Mouse (Mus musculus) kidney, postnatal 14 days (tissue): Measurements from ENCODE around the gene Itpr2.

Experiments used
- DNase-seq: peaks from one replicate; pipeline ENCODE4 v3.0.0; 2022; ENCODE audit warnings: mixed read lengths

Gene Itpr2

DNA sequence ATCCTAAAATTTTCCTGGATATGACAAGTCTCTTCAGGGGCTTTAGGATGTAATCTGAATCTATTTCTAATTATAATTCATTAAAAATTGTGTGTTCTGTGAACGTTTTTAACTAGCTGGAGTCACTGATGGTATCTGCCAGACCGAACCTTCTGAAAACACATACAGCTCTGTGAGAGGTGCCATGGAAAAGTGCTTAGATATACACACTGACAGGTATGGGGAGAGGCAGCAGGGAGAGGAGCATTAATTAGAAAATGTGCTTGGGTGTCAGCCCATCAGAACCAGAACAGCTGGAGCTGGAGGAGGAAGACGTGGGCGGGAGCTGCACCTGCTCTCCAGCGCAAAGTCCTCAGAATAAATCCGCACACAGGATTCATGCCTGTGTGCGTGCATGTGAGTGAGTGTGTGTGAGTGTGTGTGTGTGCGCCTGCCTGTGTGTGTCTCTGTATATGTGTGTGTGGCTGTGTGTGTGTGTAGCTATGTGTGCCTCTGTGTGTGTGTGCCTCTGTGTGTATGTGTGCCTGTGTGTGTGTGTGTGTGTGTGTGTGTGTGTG, 199.4 kb downstream of the Itpr2 start:
- DNase-seq: no peak

DNA sequence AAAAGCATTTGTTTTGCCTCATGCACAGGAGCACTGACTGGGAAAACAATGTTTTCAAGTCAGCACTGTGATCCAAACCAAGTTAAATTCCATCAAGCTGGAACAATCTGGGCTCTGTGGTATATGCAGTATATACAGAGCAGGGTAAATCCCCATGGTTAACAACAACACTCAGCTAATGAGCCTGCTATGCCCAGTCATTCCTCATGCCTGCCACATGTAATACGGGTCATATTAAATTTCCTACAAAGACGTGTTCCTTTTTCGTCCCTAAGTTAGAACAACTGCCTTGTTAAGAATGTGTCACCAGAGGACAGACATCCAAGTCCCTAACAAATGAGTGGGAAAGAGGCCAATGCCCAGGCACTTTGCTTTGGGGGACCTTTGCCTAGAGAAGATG, 199.9 kb downstream of the Itpr2 start:
- DNase-seq: no peak

DNA sequence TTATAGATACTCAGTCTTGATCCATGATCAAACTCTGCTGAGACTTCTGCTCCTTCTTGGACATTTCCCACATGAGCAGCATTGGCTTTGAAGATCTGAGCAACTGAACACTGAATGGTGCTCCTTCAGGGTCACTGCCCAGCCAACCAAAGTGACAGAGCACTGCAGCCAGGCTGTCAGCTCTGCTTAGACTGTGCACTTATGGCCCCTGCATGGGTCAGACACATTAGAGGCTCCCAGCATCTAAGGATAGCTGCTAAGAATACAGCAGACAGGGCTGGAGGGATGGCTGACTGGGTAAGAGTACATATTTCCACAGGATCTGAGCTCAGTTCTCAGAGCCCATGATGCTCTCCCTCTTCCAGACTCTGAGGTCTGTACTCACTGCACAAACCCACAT, 201.1 kb downstream of the Itpr2 start:
- no peak for DNase-seq

DNA sequence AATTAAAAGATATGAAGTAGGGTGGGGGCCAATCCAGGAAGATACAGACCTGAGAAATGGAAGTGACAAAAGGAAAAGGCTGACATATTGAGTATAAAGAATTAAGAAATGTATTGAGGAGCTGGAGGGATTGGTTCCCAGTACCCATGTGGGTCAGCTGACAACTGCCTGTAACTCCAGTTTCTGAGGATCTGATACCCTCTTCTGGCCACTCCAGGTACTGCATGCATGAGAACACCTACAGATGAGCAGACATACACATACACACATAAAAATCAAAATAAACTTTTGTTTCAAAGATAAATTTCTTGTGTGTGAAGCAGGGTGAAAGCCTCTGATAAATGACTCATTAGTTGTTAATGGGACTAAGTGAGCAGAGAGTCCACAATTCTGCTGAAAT, 203.3 kb downstream of the Itpr2 start:
- DNase-seq: no peak

DNA sequence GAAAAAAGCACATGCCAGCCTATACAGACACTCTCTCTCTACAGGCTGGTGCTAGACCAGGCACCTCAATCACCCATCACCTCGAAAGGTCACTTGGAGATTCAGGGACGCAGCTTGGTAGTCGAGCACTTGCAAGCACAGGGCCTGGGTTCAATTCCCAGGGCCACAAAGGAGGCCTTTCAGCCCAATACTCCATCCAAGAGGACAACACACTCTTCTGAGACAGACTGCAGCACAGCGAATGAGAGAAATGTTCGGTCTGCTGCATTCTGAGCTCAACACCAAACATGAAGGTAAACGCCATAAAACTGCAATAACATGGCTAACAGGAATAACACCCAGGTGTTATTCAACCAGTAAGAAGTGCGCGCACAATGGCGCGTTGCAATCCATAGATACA, 211.0 kb downstream of the Itpr2 start:
- DNase-seq: no peak

DNA sequence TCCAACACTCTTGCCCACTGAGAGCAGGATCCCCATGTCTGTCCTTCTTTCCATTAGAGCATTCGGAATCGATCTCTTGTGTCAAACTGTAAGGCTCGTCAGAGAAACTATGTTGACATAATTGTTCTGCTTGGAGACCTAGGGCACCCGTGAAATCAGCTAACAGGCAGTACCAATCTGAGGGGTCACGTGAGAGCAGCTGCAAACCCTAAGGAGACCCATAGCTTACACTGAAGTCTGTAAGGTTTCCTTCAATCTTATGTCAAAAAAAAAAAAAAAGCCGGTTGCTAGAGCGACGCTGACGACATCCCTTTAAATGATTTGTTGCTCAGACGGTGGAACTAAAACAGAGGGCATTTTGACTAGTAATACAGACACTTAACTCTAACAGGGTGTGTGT, 212.2 kb downstream of the Itpr2 start:
- no peak for DNase-seq

DNA sequence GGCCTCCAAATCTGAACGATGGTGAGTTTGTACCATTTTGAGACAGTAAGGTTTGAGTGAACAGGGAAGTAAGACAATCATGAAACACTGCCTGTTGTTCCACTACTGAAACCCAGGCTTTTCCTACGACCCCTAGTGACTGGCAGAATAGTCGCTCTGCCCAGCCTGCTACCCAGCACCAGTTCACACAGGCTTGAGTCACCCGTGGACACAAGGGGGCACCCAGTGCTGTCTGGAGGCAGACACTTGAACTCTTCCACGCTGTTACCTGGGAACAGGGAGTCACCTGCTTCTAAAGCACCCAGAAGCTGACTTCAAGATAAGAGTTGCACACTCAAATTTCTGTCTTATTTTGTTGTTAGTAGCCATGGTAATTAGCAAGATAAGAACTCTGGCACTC, 213.8 kb downstream of the Itpr2 start:
- DNase-seq: no peak

DNA sequence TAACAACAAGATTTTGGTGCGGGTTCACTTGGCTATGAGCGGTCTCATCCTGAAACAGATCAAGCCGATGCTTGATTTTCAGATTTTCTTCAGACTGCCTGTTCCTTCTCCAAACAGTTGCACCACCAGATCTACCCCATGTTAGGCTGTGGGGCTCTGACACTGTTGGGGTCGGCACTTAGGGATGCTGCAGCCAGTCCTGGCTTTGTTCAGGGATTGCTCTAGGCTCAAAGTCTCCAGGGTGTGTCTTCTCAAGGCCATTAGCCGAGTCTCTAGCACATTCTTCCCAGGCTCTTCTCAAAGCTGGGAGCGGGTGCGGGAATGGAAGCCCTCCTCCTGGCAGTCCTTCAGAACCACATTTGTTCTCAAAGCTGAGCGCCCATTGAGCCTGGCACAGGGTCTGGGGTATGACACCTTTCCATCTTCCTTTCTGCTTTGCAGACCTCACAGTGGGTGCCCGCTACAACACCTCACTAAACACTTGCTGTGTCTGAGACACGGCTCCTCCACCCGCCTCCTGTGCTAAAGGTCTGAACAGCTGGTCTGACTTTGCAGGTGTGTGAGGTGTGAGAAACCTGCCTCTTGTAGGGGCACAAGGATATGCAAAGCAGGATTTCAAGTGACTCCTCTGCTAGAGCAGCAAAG, 217.0 kb downstream of the Itpr2 start:
- no peak for DNase-seq

DNA sequence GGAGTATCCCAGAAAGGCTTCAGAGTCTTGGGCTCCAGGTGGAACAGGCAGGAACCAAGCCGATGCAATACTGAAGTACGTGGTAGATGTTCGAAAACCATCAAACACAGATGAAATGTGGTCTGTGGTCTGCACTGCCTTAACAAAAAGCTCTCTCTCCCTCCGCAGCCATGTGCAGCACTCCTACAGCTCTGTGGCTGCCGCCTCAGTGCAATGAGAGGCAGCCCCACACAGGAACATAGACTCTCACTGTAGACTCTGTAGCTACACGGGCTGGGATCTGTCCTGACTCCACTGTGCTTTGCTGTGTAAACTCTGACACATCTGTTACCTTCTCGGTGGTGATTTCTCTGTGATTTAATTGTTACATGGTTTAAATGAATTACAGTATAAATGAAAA, 218.0 kb downstream of the Itpr2 start:
- no peak for DNase-seq

DNA sequence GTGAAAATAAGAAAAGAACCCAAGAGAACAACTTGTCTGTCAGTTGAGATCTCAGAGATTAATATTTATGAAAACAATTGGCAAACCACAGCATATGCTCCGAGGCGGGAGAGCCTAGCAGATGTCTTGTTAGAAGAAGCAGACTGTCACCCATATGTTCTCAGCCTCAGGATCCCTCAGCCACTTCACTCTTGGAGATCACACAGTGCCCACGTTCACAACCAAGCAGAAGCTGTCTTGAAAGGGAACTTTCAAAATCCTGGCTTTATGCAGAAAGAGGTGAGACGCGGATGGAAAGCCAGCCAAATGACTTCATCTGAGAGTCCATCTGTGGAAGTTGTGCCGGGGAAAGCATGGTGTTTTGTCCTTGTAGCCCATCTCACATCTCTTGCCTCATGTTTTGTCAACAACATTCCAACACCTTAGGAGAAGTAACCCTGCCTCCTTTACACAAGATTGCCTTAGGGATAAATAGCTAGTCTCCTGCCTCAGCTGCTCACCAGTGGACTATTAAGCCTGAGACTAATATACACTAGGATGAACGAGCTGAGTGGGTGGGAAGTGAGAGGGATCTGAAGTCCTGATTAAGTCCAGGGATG, 219.9 kb downstream of the Itpr2 start:
- DNase-seq: no peak

DNA sequence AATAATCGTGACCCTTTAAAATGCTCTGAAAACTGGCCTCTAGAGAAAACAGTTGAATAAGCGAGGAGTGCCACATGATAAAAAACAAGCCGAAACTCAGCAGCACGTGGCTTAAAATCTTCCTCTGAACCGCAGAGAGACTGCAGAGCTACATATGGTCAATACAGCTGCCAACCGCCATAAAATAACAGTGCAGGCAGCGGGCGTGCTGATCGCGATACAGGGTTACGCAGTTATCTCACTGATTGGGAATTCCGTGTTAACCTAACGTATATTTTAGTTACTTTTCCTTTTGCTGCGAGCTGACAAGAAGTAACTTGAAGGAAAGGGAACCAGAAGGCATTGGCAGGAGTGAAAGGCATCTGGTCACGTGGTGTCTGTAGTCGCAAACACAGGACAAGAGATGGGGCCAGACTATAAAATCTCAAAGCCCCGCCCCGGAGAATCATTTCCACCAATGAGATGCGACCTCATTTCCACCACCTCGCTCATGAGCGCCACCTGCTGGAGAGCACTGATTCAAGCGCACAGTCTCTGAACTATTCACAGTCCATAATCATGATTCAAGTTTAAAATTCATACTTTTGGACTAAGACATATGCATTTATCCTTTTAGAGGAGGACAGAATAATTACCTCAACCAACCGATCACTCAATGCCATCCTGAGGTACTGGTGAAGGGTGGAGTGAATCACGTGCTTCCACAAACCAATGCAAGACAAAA, 220.7 kb downstream of the Itpr2 start:
- no peak for DNase-seq

DNA sequence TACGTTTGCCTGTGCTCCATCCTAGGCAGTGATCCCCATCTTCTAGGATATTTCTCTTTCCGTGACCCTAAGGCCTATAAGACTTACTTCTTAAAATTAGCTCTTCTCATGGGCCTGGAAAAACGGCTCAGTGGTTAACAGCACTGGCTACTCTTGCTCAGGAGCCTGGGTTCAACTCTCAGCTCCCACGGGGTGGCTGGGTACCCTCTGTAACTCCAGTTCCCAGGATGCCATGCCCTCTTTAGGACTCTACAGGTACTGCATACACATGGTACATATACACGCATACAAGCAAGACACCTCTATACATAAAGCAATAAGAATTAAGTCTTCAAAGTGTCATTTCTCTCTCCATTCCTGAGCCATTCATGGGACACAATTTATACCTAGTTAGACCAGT, 228.8 kb downstream of the Itpr2 start:
- DNase-seq: no peak

DNA sequence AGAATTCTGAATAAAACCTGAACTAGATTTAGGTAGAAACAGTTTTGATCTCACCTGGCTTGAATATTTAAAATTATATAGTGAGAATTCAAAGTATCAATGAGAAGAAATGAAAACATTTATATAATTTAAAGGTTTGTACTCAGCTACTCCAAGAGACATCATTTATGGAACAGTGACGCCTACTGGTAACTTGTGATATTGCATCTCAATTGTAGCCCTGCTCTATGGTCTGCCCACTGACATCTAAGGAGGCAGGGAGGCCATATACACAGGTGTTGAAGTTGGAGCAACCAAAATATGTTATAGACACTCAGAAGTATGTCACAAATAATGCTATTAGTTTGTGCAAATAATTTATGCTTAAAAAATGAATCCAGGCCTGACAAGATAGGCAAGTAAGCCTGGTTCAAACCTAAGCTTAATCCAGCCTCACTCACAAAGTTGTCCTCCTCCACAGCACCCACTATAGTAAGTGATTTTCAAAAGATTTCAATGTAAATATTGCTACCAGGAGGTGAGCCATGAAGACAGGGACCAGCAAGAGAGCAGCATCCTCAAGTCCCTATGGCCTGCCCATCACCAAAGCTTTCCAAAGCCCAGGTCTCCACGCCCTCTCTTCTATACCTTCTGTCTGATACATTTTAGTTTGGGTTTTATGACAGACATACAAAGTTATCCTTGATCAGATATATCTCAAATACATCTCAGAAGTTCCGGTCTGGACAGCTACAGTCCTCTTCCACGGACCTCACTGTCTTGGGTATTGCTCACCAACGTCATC, 229.6 kb downstream of the Itpr2 start:
- DNase-seq: peak; percentile 67

DNA sequence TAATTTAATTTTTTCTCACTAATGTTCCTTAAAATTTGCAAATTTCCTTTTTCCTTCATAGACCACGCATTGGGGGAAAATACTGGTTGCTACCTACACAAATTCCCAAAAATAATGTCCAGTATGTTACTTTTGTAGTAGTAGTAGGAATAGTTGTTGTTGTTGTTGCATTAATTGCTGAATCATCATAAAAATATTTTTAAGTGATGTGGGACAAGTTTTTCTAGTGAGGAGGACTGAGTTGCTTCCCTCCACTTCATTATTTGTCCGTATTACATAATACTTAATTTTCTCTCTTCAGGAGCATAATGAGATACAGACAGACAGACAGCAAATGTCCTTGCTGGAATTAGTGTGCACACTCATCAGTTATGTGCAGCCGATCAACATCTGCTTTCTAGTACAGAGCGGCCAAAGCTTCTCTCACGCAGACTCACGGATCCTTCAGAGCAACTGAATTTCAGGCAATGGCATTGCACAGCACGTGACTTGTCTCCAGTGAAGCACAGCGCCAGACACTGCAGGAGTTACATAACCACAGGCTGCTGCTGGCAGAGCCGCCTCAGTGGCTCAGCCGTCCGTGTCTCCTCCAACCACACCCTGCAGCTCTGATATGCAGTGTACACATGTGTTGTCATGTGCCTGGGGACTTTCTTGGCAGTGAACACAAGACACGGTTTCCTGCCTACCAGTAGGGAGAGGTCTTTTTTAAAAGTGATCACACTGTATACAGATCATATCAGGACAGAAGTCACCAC, 231.1 kb downstream of the Itpr2 start:
- DNase-seq: peak; percentile 90

DNA sequence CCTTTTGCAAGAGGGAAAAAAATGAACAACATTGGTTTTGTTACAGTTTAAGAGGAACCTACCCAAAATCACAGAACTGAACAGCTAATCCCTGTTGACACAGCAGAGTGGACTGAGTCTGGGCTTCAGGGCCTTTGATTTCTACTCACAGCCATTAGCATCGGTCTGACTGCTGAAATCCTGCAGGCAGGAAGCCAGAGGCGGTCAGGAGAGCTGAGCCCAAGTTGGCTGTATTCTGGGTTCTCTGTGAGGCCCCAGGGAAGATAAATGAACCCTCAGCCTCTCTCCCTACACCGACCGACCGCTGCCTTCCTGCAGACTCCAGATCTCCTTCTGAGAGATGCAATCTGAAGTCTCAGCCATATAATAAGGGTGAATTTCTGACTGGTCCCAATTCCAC, 231.9 kb downstream of the Itpr2 start:
- peak; percentile 21 for DNase-seq

DNA sequence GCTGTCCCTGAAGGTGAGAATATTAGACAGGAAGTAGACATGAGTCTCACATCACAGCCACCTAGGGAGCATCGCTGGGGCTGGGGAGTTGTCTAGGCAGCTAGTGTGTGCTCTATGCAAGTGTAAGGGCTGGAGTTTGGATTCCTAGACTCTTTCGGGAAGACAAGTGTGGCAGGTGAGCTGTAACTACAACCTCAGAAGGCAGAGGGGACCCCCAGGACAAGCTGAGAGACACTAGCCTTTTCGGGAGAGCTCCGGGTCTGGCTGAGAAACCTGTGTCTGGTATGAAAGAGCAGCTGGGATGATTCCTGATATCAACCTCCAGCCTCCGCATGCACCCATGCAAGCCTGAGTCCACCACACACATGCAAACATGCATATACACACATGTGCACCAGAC, 232.7 kb downstream of the Itpr2 start:
- no peak for DNase-seq

DNA sequence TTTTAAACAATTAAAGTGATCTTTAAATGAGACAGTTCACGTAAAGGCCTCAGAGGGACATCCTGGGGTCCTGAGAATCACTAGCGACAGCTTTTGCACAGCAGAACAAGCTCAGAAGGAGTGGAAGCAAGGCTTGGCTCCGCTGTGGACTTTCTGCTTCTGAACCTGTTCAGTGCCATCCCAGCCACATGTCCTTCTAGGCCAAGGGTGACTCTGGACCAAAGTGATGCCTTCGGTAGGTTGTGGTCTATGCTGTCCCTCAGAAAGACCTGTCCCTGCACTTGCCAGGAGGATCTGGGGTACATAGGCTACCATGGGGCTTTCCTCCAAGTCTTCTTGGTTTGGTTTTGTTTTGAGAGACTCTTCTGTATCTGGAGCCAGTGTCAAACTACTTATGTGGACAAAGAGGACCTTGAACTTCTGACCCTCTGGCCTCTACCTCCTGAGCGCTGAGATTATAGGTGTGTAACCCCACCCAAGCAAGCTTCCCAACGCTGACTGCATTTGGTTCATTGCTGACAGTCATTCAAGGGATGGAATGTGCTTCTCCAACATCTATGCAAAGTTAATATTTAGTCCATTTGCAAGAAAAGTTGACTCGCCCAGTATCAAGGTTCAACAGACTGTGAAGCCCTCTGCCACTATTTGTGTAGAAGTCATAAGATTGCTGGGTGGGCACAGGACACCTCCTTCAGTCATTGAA, 241.2 kb downstream of the Itpr2 start:
- peak; percentile 71 for DNase-seq

DNA sequence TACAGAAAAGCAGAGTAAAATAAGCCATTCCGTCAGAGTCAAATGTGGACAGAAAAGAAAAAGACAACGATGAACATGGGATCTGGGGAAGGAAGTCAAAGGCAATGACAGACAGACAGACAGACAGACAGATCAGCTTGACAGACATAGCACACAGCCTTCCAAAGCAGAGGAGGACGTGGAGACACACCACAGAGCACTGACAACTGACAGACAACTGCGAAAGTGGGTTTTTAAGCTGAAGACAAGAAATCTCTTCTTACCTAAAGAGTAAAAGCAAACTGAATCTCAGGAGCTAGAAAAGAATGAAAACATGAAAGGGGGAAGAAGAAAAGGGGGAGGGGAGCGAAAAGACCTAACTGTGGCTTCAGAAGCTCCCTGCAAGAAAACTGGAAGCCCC, 243.3 kb downstream of the Itpr2 start:
- DNase-seq: no peak

DNA sequence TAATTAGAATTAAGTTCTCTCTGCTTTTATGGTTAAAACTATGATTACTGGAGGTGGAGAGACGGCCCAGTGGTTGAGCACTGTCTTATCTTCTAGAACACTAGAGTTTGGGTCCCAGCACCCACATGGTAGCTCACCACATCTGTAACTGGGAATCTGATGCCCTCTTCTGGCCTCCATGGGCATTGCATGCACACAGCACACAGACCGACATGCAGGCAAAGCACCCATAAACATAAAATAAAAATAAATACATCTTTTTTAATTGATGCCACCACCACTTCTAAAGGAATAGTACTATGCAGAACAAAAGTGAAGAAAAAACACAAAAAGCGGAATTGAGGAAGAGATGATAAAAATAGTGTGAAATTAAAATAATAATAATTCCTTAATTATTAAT, 243.8 kb downstream of the Itpr2 start:
- DNase-seq: no peak

DNA sequence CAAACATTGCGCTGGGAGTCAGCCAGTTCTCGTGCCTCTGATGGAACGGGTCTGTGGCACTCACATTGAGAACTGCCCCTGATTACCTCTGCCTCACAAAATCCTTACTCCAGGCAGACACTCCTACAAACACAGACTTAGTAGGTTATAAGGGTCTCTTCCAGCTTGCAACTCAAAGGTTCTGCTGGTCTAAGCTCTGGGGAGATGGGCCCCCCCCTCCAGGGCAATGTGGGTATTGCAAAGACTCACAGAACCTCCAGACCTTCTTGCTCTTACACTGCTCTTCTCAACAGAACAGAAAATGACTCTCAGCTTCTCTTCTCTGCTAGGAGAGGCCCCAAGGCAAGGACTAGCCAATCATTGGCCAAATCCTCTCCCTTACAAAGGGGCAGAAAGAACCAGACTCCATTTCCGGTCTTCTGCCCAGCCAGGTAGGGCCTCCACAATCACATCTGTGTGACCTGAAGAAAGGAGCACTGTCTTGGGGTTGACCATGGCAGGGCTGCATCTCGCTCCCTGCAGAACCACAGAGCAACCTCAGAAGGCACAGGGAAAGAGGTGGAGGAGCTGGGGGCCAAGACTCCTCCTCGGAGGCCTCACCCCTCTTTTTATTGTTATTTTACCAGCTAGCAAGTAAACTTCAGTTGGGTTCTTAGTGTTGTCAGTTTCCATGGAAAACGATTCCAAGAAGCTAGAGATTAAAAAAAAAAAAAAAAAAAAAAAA, 244.9 kb downstream of the Itpr2 start:
- no peak for DNase-seq

DNA sequence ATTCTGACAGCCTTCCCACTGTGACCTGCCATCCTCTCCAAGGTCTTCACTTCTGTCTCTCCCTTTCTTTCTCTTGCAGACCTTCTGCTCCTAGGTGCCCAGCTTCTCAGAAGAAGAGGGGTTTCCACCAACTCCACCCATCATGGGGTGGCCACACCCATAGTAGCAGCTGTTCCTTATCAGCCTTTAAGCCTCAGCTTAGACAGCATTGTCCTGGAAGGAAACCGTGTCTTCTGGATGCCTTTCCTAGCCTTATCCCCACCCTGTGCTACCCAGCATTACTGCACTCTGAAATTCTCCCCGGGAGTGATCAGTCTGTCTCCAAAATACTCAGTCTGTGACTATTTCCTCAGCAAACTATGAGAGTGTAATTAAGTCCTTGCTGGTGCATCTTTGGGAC, 245.6 kb downstream of the Itpr2 start:
- no peak for DNase-seq
